8 mouse cellular contexts compared by ENCODE assay signal in genomic region chr13:6633524-6633923, GRCm38 (mm10). TPM values are rescaled to one million over a fixed set of nuclear protein-coding genes. Genes with fewer than 3 reads are reported as not detected.
DNase-seq lines count a peak whose midpoint lies in the region; ATAC-seq and TF ChIP-seq lines count a peak whose summit lies in the region.

No protein-coding gene starts in this region.

- no peak overlapping the region for H3K27ac ChIP-seq in lung, embryonic 14.5 days (ENCODE audit: low read depth)
- peak overlapping the region; percentile 23 for H3K27ac ChIP-seq in brown adipose tissue, adult 24 weeks (replicated peaks; ENCODE audit: low read depth, low read length)
- no peak overlapping the region for H3K27ac ChIP-seq in hindbrain, embryonic 10.5 days

- no peaks in the 10 kb centered on the region for H3K9me3 ChIP-seq in lung, embryonic 14.5 days (ENCODE audit: low read depth, low read length)
- no peaks in the 10 kb centered on the region for H3K9me3 ChIP-seq in hindbrain, embryonic 10.5 days

- no peaks in the 10 kb centered on the region for H3K27me3 ChIP-seq in lung, embryonic 14.5 days (ENCODE audit: insufficient read depth, low read length)
- H3K27me3 ChIP-seq in hindbrain, embryonic 10.5 days (ENCODE audit: insufficient read depth, poor library complexity, severe bottlenecking) = no peaks in the 10 kb centered on the region

- H3K9ac ChIP-seq in lung, embryonic 14.5 days = no peak overlapping the region

- 23% methylated on average over 7 of the region's 7 CpGs for WGBS in lung, embryonic 14.5 days
- WGBS in hindbrain, embryonic 10.5 days = 78% methylated on average over 7 of the region's 7 CpGs

- no peak overlapping the region for H3K4me2 ChIP-seq in lung, embryonic 14.5 days

- DNase-seq in lung, embryonic 14.5 days = peak; percentile 55
- no peak for DNase-seq in lung, postnatal 4 days
- peak; percentile 43 to 50 for DNase-seq in kidney, adult 8-10 months
- DNase-seq in right cerebral cortex, postnatal 10 days (ENCODE audit: low spot score in 2 of 2) = peak; percentile 55 to 58
- no peak for DNase-seq in urinary bladder, postnatal 25 days (ENCODE audit: low spot score)
- no peak for DNase-seq in hindbrain, embryonic 10.5 days (ENCODE audit: low spot score)
- DNase-seq in layer of hippocampus, adult 11-12 months (ENCODE audit: low spot score) = no peak

- H3K4me3 ChIP-seq in lung, embryonic 14.5 days (ENCODE audit: low read depth, low read length) = no peak overlapping the region
- no peak overlapping the region for H3K4me3 ChIP-seq in brown adipose tissue, adult 24 weeks (ENCODE audit: insufficient read depth, low read depth, low read length)
- no peak overlapping the region for H3K4me3 ChIP-seq in hindbrain, embryonic 10.5 days

- no peak for ATAC-seq in lung, embryonic 14.5 days (ENCODE audit: insufficient read depth)

- no peak for TF ChIP-seq CTCF in lung, embryonic 14.5 days (IDR thresholded peaks at IDR 0.05; ENCODE audit: low read depth)

- no peaks in the 10 kb centered on the region for H3K36me3 ChIP-seq in lung, embryonic 14.5 days (ENCODE audit: insufficient read depth)
- H3K36me3 ChIP-seq in hindbrain, embryonic 10.5 days = no peaks in the 10 kb centered on the region

- peaks cover 10% of the 10 kb centered on the region for H3K4me1 ChIP-seq in lung, embryonic 14.5 days (ENCODE audit: insufficient read depth)
- H3K4me1 ChIP-seq in brown adipose tissue, adult 24 weeks (ENCODE audit: control insufficient read depth, insufficient read depth, insufficient read length, low read length) = peaks cover 27% of the 10 kb centered on the region
- H3K4me1 ChIP-seq in hindbrain, embryonic 10.5 days (replicated peaks) = peaks cover 16% of the 10 kb centered on the region; the same call in 1 of the 2 replicates

RNA-seq across cellular contexts. Expression of gene Pfkp, which starts 15.1 kb away (rescaled TPM):
- polyA plus RNA-seq in lung, embryonic 14.5 days (2014; fragmentation: Nextera tagmentation; extraction: Ambion mirVana) = 20.0 and 20.8 TPM in 2 replicates
- 135 and 146 TPM in 2 replicates for polyA plus RNA-seq in brown adipose tissue, adult 24 weeks (2012; ENCODE audit: insufficient read depth, insufficient read length, missing spikeins)
- 19.0 and 32.8 TPM in 2 replicates for polyA plus RNA-seq in hindbrain, embryonic 10.5 days (2016; fragmentation: Nextera tagmentation; extraction: Ambion mirVana)

Comparison
In these comparisons a context has a peak if more than half of its experiments do, and no peak if none do; other contexts are left out.
1. DNase-seq: peak in lung, embryonic 14.5 days (single experiment), kidney, adult 8-10 months (2 of 2) and right cerebral cortex, postnatal 10 days (2 of 2); none in lung, postnatal 4 days (0 of 2), urinary bladder, postnatal 25 days (single experiment), hindbrain, embryonic 10.5 days (single experiment) and layer of hippocampus, adult 11-12 months (single experiment).